Mouse (Mus musculus): ENCODE measurements around the gene Nrap. TPM values are rescaled to one million over a fixed set of nuclear protein-coding genes. Genes with fewer than 3 reads are reported as not detected.

Gene Nrap
- polyA plus RNA-seq, 1 experiment from 2014 or later, result 0.47 TPM

GRCm38 (mm10) chr19:56277140-56277804 is 112.6 kb downstream of the Nrap start:
- Histone ChIP-seq H3K4me3 (replicated peaks) (no peak overlapping the region), H3K9ac (no peak overlapping the region), H3K4me2 (no peak overlapping the region), H3K9me3 (replicated peaks) (no peaks in the 10 kb centered on the region), H3K27me3 (no peaks in the 10 kb centered on the region), H3K36me3 (replicated peaks) (no peaks in the 10 kb centered on the region), H3K4me1 (replicated peaks) (peaks cover 20% of the 10 kb centered on the region), H3K27ac (replicated peaks) (0 out of 2 replicates have a peak overlapping the region, but pooled peaks have one; percentile 24)
- ATAC-seq (ENCODE audit: insufficient read depth), result no peak
- WGBS (ENCODE audit: insufficient replicate concordance), result 49% methylated on average over 3 of the region's 3 CpGs

GRCm38 (mm10) chr19:56272081-56272480 is 117.8 kb downstream of the Nrap start:
- no peak overlapping the region for H3K4me2 ChIP-seq
- no peak overlapping the region for H3K27ac ChIP-seq (replicated peaks)
- H3K36me3 ChIP-seq (replicated peaks), result no peaks in the 10 kb centered on the region
- no peak overlapping the region for H3K9ac ChIP-seq
- 42% methylated on average over 8 of the region's 8 CpGs for WGBS (ENCODE audit: insufficient replicate concordance)
- no peaks in the 10 kb centered on the region for H3K9me3 ChIP-seq (replicated peaks)
- H3K4me1 ChIP-seq (replicated peaks), result peaks cover 6% of the 10 kb centered on the region
- H3K4me3 ChIP-seq (replicated peaks), result no peak overlapping the region
- H3K27me3 ChIP-seq, result no peaks in the 10 kb centered on the region
- ATAC-seq (ENCODE audit: insufficient read depth), result no peak

Other genes starting within 250 kb of the Nrap start
- 61.8 and 70.8 TPM in 2 replicates for gene Habp2, start 102.9 kb downstream of the Nrap start, polyA plus RNA-seq (2015; fragmentation: Nextera tagmentation; extraction: Ambion mirVana)
- 12.7 and 13.0 TPM in 2 replicates for gene Casp7, start 7.1 kb upstream of the Nrap start, polyA plus RNA-seq (2015; fragmentation: Nextera tagmentation; extraction: Ambion mirVana)
- gene Plekhs1, start 71.6 kb upstream of the Nrap start, polyA plus RNA-seq (2015; fragmentation: Nextera tagmentation; extraction: Ambion mirVana), result not detected in 2 replicates
- 14.7 and 16.1 TPM in 2 replicates for gene Dclre1a, start 158.2 kb upstream of the Nrap start, polyA plus RNA-seq (2015; fragmentation: Nextera tagmentation; extraction: Ambion mirVana)
- 7.3 and 7.5 TPM in 2 replicates for gene Nhlrc2, start 158.2 kb upstream of the Nrap start, polyA plus RNA-seq (2015; fragmentation: Nextera tagmentation; extraction: Ambion mirVana)